Comparison of ENCODE assay signal across 28 mouse cellular contexts in genomic region chr3:67503878-67504277, GRCm38 (mm10). TPM values are rescaled to one million over a fixed set of nuclear protein-coding genes. Genes with fewer than 3 reads are reported as not detected.
A peak's percentile ranks its signal among the peaks of the same experiment; 100 is the strongest.
DNase-seq lines count a peak whose midpoint lies in the region; ATAC-seq lines count a peak whose summit lies in the region.
"Had no signal": no experiment of that assay in that cellular context is flagged by ENCODE, and none has a peak within 500 bp of the region (broad histone marks: within the 10 kb centered on the region; RNA-seq: fewer than 3 reads in every experiment).

No protein-coding gene starts in this region.

- peaks cover 22% of the 10 kb centered on the region for H3K4me1 ChIP-seq in midbrain, embryonic 10.5 days
- H3K4me1 ChIP-seq in midbrain, embryonic 16.5 days (ENCODE audit: control insufficient read depth, insufficient read depth, low read length), result no peaks in the 10 kb centered on the region
- no peaks in the 10 kb centered on the region; the same call in 1 of the 2 replicates for H3K4me1 ChIP-seq in midbrain, embryonic 13.5 days (replicated peaks)
- H3K4me1 ChIP-seq: heart, embryonic 12.5 days; lung, embryonic 15.5 days; megakaryocyte, embryonic 14.5 days; neural tube, embryonic 13.5 days had no signal

- peak; percentile 58 for DNase-seq in midbrain, embryonic 10.5 days (ENCODE audit: low spot score)
- DNase-seq in ES-CJ7 (ENCODE audit: low read depth, low spot score) (peak; percentile 92), ZHBTc4 (ENCODE audit: low read depth, low spot score) (peak; percentile 93)
- no peak for DNase-seq in thymus, postnatal 36 days
- DNase-seq: adrenal gland, postnatal 14 days; B cell, adult 2 months; cerebellum, adult 9-10 months; forebrain, postnatal 0 days; gastrocnemius, postnatal 25 days; heart, adult 18-20 months; heart, postnatal 10 days; kidney, postnatal 4 days; lung, postnatal 36 days; retina, postnatal 1 day; thymus, postnatal 25 days had no signal

- no peaks in the 10 kb centered on the region for H3K36me3 ChIP-seq in midbrain, embryonic 10.5 days
- no peaks in the 10 kb centered on the region for H3K36me3 ChIP-seq in midbrain, embryonic 16.5 days (ENCODE audit: control insufficient read depth, insufficient read depth, low read length)
- no peaks in the 10 kb centered on the region for H3K36me3 ChIP-seq in midbrain, embryonic 13.5 days
- H3K36me3 ChIP-seq: embryonic facial prominence, embryonic 13.5 days; heart, embryonic 12.5 days; limb, embryonic 15.5 days; liver, embryonic 15.5 days; lung, embryonic 15.5 days; neural tube, embryonic 13.5 days had no signal

- 0% methylated on average over 3 of the region's 3 CpGs for WGBS in midbrain, embryonic 10.5 days
- 4% methylated on average over 3 of the region's 3 CpGs for WGBS in midbrain, embryonic 16.5 days
- 0% methylated on average over 3 of the region's 3 CpGs for WGBS in midbrain, embryonic 13.5 days

- H3K4me3 ChIP-seq in midbrain, embryonic 10.5 days, result no peak overlapping the region
- H3K4me3 ChIP-seq in midbrain, embryonic 16.5 days (ENCODE audit: low read depth, low read length), result no peak overlapping the region
- H3K4me3 ChIP-seq in midbrain, embryonic 13.5 days (replicated peaks), result no peak overlapping the region
- H3K4me3 ChIP-seq: embryonic facial prominence, embryonic 13.5 days; heart, embryonic 12.5 days; limb, embryonic 15.5 days; liver, embryonic 15.5 days; lung, embryonic 15.5 days; megakaryocyte, embryonic 14.5 days; myocyte; neural tube, embryonic 13.5 days had no signal

- H3K4me2 ChIP-seq in midbrain, embryonic 16.5 days (ENCODE audit: low read length), result no peak overlapping the region
- no peak overlapping the region for H3K4me2 ChIP-seq in midbrain, embryonic 13.5 days (replicated peaks)
- H3K4me2 ChIP-seq: embryonic facial prominence, embryonic 13.5 days; heart, embryonic 12.5 days; limb, embryonic 15.5 days; liver, embryonic 15.5 days; lung, embryonic 15.5 days; neural tube, embryonic 13.5 days had no signal

- no peak for ATAC-seq in midbrain, embryonic 16.5 days
- peak; percentile 55; the same call in 1 of the 2 replicates for ATAC-seq in midbrain, embryonic 13.5 days
- no peak for ATAC-seq in erythroblast, adult 5-6 weeks (replicated peaks; ENCODE audit: low FRiP score, poor library complexity, severe bottlenecking)
- ATAC-seq: activated CD4-positive, CD25-positive, alpha-beta regulatory T cell, adult 4 months; forebrain, postnatal 0 days; intestine, postnatal 0 days had no signal

- peaks cover 5% of the 10 kb centered on the region; the same call in 1 of the 2 replicates for H3K9me3 ChIP-seq in midbrain, embryonic 10.5 days (replicated peaks)
- no peaks in the 10 kb centered on the region for H3K9me3 ChIP-seq in midbrain, embryonic 16.5 days (replicated peaks; ENCODE audit: control insufficient read depth, low read length, poor library complexity, severe bottlenecking)
- H3K9me3 ChIP-seq in midbrain, embryonic 13.5 days, result no peaks in the 10 kb centered on the region
- H3K9me3 ChIP-seq: embryonic facial prominence, embryonic 13.5 days; limb, embryonic 15.5 days; liver, embryonic 15.5 days; lung, embryonic 15.5 days; neural tube, embryonic 13.5 days had no signal

- no peak overlapping the region for H3K9ac ChIP-seq in midbrain, embryonic 16.5 days (ENCODE audit: low read depth, low read length)
- no peak overlapping the region for H3K9ac ChIP-seq in midbrain, embryonic 13.5 days (replicated peaks)
- H3K9ac ChIP-seq: embryonic facial prominence, embryonic 13.5 days; forebrain, postnatal 0 days; heart, embryonic 12.5 days; limb, embryonic 15.5 days; liver, embryonic 15.5 days; lung, embryonic 15.5 days; neural tube, embryonic 13.5 days had no signal

- H3K27ac ChIP-seq in midbrain, embryonic 10.5 days (replicated peaks), result no peak overlapping the region
- no peak overlapping the region for H3K27ac ChIP-seq in midbrain, embryonic 16.5 days (ENCODE audit: low read length)
- no peak overlapping the region for H3K27ac ChIP-seq in midbrain, embryonic 13.5 days
- H3K27ac ChIP-seq: embryonic facial prominence, embryonic 13.5 days; limb, embryonic 15.5 days; liver, embryonic 15.5 days; lung, embryonic 15.5 days; neural tube, embryonic 13.5 days had no signal

- H3K27me3 ChIP-seq in midbrain, embryonic 10.5 days (ENCODE audit: low read depth, poor library complexity, severe bottlenecking), result peaks cover 32% of the 10 kb centered on the region
- H3K27me3 ChIP-seq in midbrain, embryonic 16.5 days (ENCODE audit: control insufficient read depth, insufficient read depth, low read depth, low read length), result no peaks in the 10 kb centered on the region
- H3K27me3 ChIP-seq in midbrain, embryonic 13.5 days, result peaks cover 25% of the 10 kb centered on the region; the same call in 1 of the 2 replicates
- H3K27me3 ChIP-seq: embryonic facial prominence, embryonic 13.5 days; heart, embryonic 12.5 days; limb, embryonic 15.5 days; liver, embryonic 15.5 days; lung, embryonic 15.5 days; neural tube, embryonic 13.5 days had no signal

RNA-seq across cellular contexts. Expression of gene Rarres1, which starts 11.4 kb away (rescaled TPM):
- 1.5 and 1.6 TPM in 2 replicates for polyA plus RNA-seq in midbrain, embryonic 10.5 days (2016; fragmentation: Nextera tagmentation; extraction: Ambion mirVana)
- polyA plus RNA-seq in midbrain, embryonic 16.5 days (2015; fragmentation: Nextera tagmentation; extraction: Ambion mirVana), result 2.7 and 3.2 TPM in 2 replicates
- polyA plus RNA-seq in midbrain, embryonic 13.5 days (2015; fragmentation: Nextera tagmentation; extraction: Ambion mirVana), result 0.94 and 1.4 TPM in 2 replicates
- total RNA-seq in erythroblast, adult 5-6 weeks (2015; ENCODE audit: low replicate concordance), result not detected in 2 replicates
- total RNA-seq in erythroblast, adult 5-6 weeks (2017; ENCODE audit: low replicate concordance), result not detected in 2 replicates
- polyA plus RNA-seq: myocyte had no signal

RNA-seq across cellular contexts. Expression of gene Lxn, which starts 40.2 kb away (rescaled TPM):
- 51.0 and 59.2 TPM in 2 replicates for polyA plus RNA-seq in midbrain, embryonic 10.5 days (2016; fragmentation: Nextera tagmentation; extraction: Ambion mirVana)
- polyA plus RNA-seq in midbrain, embryonic 16.5 days (2015; fragmentation: Nextera tagmentation; extraction: Ambion mirVana), result 149 and 186 TPM in 2 replicates
- polyA plus RNA-seq in midbrain, embryonic 13.5 days (2015; fragmentation: Nextera tagmentation; extraction: Ambion mirVana), result 159 and 186 TPM in 2 replicates
- 9.0 and 15.4 TPM in 2 replicates for total RNA-seq in erythroblast, adult 5-6 weeks (2015; ENCODE audit: low replicate concordance)
- 1.4 and 6.6 TPM in 2 replicates for total RNA-seq in erythroblast, adult 5-6 weeks (2017; ENCODE audit: low replicate concordance)

Comparison
In these comparisons a context has a peak if more than half of its experiments do, and no peak if none do; other contexts are left out.
1. DNase-seq: peak in midbrain, embryonic 10.5 days (single experiment), ES-CJ7 (single experiment) and ZHBTc4 (single experiment); none in thymus, postnatal 36 days (0 of 2).